Mouse (Mus musculus): ENCODE measurements around the gene Elp1.

GRCm38 (mm10) chr4:56722346-56722745, 79.8 kb downstream of the Elp1 start:
- TF ChIP-seq CTCF (IDR thresholded peaks at IDR 0.05; ENCODE audit: insufficient read depth, low read length) (no peak), POLR2A (IDR thresholded peaks at IDR 0.05; ENCODE audit: borderline replicate concordance, extremely low read depth, low read depth, low read length) (no peak)
